Mouse (Mus musculus) thymus, postnatal 10 days (tissue): ENCODE results near the gene Dgkg.
A peak's percentile ranks its signal among the peaks of the same experiment; 100 is the strongest.

Experiments used
- DNase-seq, 2 experiments: peaks; one replicate each; pipeline ENCODE4 v3.0.0; 2021; ENCODE audit warnings: low spot score in 2 of 2

Gene Dgkg

DNA sequence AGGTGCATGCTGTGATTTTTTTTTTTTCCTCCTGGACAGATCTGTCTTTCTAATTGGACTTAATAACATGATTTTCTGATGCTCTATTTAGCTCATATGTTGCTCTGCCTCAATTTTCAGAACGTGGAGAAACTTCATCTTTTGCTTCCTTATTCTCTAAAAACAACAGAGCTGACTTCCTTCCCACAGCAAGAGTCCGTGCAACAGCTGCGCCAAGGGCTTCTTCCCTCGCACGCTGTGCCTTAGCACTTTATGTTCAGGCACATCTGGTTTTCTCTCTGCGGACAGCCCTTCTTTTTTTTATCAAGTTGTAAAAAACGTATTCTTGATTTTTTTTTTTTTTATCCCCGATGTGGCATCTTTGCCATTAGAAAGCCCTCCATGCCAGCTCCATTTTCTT is 111.2 kb downstream of the Dgkg start:
- peak in 1 of 2 experiments; percentile 12 for DNase-seq

DNA sequence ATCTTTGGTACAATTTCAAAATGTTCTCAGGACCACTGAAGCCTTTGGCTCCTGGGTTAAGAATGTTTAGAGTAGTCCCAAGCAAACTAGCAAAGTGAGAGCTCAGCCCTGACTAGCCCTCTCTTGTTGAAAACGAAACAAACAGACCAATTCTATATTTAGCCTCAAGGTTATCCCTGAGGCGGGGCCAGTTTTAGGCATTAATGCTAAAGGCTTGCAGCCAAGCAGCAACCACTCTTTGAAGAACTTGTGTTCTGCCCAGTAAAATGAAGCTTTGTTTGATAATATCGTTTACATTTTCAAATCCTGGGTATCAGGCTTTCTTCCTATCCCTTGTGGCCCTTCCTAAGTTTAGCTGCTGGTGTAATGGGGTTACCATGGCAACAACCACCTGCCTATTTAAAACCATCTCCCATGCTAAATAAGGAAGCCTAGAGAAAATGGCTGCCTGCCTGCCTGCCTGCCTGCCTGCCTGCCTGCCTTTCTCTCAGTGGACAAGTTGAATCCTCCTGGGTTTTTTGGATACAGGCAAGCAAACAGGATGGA is 111.9 kb downstream of the Dgkg start:
- no peak for DNase-seq

GRCm38 (mm10) chr16:22542691-22543141 is 114.3 kb downstream of the Dgkg start:
- no peak for DNase-seq

DNA sequence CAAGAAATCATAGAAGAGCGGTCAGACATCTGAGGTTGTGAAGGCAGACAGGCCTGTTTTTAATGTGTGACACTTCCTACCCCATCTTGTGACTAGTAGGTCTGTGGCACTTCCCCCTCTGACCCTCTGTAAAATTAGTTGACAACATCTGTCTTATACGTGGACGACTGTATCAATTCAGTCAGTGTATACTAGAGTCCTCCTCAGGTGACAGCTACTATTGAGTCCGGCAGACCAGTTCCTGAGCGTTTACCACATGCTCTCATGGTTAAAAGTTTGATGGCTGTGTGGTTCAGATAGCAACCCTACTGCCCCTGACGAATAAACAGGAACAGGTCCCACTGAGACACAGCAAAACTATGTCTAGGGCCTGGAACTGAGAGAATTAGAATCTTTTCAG is 117.7 kb downstream of the Dgkg start:
- no peak for DNase-seq

GRCm38 (mm10) chr16:22536581-22537160 is 120.3 kb downstream of the Dgkg start:
- no peak for DNase-seq

- no peak for DNase-seq
These were observed 123.9 kb downstream of the Dgkg start for GRCm38 (mm10) chr16:22533087-22533486.

DNA sequence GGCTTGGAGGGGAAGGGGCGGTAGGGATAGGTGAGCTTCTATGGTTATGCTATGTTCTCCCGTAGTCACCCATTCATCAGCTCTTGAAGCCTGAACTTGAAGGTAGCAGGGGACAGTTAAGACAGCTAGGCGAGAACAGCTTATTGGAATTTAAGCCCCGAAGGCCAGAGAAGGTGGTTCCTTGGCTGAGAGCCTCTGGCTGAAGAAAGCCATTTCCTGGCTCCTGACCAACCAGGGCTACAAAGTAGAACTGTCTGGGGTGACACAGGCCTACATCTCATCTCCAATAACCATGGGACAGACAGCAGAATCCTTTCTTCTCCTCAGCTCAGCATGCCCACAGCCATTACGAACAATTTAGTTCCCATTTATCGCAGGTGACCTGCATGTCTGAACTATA is 125.2 kb downstream of the Dgkg start:
- DNase-seq = no peak

DNA sequence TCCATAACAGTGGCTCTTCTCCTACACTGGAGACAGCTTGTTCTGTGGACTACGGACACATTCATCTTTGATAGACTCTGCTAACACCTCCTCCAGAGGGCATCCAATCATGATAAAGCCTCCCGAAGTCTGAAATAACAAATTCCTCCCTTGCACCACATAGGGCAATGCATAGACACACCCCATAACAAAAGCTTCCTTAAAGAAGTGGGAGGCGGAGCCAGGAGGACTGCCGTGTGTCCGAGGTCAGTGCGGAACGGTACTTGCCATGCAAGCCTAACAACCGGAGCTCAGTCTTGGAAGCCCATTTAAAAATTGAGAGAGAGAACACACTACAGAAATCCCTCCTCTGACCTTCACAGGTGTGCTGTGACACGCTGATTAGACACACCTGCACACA is 126.0 kb downstream of the Dgkg start:
- DNase-seq = no peak

DNA sequence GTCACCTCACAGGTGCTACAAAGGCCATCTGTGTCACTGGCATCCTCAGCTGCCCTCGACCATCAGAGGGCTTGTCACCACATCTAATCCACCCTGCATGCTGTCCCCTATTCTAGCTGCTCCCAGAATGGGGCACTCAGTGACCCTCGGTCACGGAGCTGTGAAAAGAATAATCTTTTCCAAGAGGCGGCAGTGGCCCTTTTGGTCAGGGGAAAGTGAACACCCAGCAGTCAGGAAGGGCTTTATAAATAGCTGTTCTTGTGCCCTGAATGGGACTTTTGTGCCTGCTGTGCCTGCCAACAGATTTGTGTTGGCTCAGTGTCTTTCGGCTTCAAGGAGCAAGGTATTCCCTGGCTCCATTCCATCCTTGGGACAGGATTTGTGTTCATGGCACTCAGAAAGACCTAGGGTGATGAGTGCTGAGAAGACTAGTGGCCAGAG is 129.5 kb downstream of the Dgkg start:
- no peak for DNase-seq

GRCm38 (mm10) chr16:22526386-22526785 is 130.6 kb downstream of the Dgkg start:
- DNase-seq = no peak

DNA sequence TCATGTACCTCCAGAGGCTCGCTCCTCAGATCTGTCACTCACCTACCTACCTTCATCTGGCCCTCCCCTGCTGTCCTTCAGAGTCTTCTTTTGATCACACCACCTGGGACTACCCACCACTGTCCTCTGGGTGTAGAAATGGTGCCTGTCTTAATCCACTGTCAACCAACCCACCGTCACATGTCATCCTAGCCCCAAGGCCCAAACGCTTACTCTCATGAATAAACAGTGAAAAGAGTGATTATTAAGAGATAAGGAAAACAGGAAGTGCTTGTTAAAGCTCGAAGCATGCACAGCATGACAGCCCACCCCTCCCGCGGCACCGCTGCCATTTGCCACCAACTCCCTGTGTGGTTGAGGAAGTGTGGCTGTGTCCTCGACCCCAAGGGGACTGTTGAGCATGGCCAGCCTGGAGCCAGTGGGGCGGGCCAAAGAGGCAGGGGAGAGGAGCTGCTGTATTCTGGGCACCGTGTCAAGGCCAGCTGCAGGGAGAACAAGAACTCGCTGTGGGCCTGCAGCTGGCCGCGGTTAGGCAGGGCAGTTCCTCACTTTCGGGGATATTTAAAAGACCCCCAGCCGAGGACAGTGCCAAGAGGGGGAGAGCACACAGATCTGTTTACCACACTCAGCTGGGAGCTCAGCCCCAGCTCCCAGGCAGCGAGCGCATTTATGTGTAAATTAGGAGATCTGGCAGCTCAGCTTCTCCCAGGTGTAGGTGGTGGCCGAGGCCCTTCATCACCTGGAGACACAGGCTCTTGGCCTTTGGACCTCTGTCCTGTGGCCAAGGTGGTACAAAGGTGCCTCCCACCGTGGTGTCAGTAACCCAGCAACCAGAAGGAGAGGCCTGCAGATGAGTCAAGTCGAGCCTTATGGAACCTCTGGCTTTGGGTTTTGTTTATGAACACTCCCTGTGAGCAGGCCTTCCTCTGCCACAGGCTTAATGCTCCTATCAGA is 139.3 kb downstream of the Dgkg start:
- DNase-seq = no peak

GRCm38 (mm10) chr16:22515476-22515875 is 141.5 kb downstream of the Dgkg start:
- no peak for DNase-seq

DNA sequence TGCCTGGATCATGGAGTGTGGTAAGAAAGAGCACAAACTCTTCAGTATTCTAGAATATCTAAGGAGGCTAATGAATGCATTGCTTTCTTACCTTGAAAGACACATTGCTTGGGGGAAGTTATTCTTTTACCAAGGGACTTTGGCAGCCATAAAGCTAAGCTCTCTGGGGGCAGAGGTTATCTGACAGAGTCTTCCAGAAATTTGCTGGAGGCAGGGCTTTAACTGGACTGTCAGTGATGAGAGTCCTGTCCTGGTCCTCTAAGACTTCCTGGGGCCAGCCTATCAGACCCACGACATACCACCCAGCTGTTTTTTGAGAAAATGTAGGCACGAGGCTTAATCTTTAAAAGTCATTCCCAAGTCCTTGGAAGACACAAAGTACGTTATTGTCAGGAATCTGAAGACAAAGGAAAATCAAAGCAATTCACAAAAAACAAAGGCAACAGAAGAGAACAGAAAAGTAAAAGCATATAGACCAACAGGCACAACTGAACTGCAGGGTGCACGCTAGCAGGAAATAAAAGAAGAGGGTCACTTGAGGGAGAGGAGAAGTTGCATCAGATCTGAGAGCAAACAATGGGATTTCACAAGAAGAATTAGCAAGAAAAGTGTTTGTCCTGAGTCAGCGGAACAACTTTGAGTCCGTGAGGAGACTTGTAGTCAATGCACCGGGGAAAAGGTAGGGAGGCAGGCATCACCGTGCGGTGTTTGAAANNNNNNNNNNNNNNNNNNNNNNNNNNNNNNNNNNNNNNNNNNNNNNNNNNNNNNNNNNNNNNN is 146.0 kb downstream of the Dgkg start:
- no peak for DNase-seq

- DNase-seq = no peak
These were observed 148.0 kb downstream of the Dgkg start for GRCm38 (mm10) chr16:22508936-22509563.

DNA sequence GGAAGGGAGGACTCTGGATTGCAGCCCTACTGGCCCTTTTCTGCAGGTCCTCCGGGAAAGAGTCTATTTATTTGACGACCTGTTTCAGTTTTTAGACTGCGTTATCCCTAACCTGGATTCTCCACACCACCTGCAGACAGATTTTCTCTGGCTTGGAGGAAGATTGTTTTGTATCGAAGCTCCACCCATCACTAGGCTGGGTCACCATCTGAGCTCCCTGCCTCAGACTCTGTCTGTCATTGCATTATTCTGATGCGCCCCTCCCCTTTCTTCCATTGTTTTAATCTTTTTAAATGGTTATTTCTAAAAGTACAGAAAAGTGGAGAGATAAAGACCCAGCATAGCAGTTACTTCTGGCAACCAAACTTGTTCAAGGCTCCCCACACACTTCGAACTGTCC is 151.4 kb downstream of the Dgkg start:
- no peak for DNase-seq

GRCm38 (mm10) chr16:22504851-22505250 is 152.2 kb downstream of the Dgkg start:
- DNase-seq = no peak

DNA sequence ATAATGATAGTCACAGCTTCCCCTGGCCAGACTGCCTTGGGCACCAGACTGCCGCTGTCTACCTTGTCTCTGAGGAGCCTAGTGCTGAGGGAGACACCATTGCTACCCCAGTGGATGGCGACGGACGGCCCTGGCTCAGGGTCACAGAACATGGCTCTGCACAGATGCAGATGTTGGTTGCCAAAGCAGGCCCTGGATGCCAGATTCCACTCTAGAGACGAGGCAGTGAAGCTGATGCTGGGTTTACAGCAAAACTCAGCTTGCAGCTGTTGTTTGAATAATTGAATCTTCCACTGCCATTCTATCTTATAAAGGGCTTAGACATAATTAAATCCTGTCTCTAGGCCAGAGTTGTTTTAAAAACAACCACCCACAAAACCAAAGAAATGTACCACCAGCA is 153.0 kb downstream of the Dgkg start:
- no peak for DNase-seq

DNA sequence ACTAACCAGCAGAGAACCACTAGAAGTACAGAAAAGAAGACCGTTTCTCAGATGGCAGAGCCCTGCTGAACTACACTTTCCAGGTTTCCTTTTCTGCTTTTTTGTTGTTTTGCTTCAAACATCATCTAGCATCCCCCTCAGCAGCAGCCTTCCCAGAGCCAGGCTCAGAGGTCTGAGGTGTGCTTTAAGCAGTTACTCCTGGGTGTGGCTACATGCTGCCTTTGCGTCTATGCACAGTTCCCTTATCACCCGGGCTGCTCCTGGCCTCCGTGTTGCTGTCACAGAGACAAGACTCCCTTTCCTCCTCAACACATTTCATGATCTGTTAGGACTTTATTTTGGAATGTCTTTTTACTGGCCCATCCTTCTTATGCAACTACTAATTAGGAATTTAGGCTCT is 153.6 kb downstream of the Dgkg start:
- no peak for DNase-seq

- DNase-seq = no peak
These were observed 155.2 kb downstream of the Dgkg start for GRCm38 (mm10) chr16:22501855-22502254.

DNA sequence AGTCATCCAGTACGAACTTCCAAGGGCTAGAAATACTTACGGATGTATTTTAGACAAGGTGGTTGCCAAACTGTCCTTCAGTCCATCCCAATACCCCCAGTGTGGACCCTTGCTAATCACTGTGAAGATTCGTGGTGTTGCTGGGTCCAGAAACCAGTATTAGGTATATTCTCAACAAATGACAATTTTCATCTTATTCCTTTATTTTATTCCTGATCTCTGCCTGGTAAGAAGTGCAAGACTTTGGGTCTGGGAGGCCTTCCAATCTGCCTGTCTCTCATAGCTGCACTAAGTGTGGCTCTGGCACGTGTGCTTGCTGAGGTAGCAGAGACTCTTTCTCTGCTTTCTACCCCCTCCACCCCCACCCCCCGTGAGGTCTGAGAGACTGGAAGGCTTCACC is 156.5 kb downstream of the Dgkg start:
- DNase-seq = no peak

- DNase-seq = no peak
These were observed 157.1 kb downstream of the Dgkg start for GRCm38 (mm10) chr16:22499951-22500350.

- DNase-seq = no peak
These were observed 157.6 kb downstream of the Dgkg start for GRCm38 (mm10) chr16:22499447-22499846.
